Mouse (Mus musculus): ENCODE data around the gene Cacng6.
A peak's percentile ranks its signal among the peaks of the same experiment; 100 is the strongest.

Cacng6 gene

GRCm38 (mm10) chr7:3421297-3421696, 2.7 kb upstream of the Cacng6 start:
- no peak for DNase-seq

DNA sequence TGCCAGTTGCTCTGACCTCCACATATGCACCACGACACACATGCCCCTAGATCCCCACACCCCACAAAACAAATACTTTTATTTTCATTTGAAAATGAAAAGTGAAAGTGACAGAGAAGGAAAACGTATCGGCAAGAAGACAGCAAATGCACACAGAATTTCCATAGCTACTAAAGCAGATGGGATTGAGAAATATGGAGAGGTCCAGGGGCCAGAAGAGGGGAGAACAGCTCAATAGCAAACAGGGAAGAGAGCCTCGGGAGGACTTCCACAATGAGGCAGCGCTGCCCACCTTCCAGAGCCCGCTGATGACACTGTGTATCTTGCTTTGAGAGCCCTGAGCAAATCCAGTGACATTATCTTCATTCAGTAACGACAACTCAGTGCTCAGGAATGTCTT, 1.9 kb upstream of the Cacng6 start:
- DNase-seq = no peak

DNA sequence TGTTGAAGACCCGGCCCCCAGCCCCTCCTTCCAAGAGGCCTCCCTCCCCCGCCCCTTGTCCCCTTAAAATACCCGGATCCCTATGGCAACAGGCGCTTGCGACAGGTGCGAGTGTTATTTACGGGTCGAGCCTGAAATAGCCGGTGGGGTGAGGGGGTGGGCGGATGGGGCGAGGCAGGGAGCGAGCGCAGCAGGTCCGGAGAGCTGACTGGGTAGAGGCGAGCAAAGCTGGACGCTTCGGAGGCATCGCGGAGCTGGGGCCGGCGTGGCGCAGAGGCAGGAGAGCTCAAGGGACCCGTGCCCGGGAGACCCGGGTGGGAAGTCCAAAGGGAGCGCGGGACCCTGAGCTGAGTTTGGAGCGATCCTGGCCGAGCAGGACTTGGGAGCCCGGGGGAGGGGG, 565 bp upstream of the Cacng6 start:
- no peak for DNase-seq

GRCm38 (mm10) chr7:3425141-3425540, 1.1 kb downstream of the Cacng6 start:
- no peak for DNase-seq

- DNase-seq = no peak
Measured at GRCm38 (mm10) chr7:3430161-3430560, 6.2 kb downstream of the Cacng6 start.

GRCm38 (mm10) chr7:3432066-3432465, 8.1 kb downstream of the Cacng6 start:
- DNase-seq = no peak

DNA sequence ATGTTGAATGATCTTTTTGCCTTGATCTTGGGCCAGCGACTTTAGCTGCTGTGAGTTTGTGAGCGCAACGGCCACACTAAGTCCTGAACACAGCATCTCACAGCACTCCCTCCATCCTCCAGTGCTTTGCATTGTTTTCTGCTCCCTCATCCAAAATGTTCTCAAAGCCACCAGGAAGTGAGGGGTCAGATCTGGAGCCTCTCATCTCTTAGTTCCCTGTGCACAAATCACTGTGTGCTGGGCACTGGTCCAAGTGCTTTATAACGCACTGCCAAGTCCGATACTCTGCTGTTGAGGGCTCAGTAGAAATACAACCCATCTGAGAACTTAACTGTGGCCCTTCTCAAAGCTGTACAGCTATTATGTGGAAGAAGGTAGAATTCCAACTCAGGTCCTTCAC, 13.9 kb downstream of the Cacng6 start:
- DNase-seq = no peak

DNA sequence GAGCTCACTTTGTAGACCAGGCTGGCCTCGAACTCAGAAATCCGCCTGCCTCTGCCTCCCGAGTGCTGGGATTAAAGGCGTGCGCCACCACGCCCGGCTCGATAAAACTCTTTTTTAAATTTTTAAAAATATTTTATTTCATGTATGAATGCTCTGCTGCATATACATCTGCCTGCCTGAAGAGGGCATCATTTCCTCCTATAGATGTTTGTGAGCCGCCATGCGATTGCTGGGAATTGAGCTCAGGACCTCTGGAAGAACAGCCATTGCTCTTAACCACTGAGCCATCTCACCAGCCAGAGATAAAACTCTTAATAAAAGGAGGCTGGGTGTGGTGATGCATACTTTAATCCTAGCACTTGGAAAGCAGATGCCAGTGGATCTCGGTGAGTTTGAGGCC, 16.0 kb downstream of the Cacng6 start:
- DNase-seq = no peak

- DNase-seq = peak; percentile 12 to 41
Measured at GRCm38 (mm10) chr7:3440526-3440925, 16.5 kb downstream of the Cacng6 start.

- peak; percentile 40 to 44 for DNase-seq
Measured at GRCm38 (mm10) chr7:3442476-3443062, 18.6 kb downstream of the Cacng6 start.

- no peak for DNase-seq
Measured at GRCm38 (mm10) chr7:3444678-3445077, 20.7 kb downstream of the Cacng6 start.

DNA sequence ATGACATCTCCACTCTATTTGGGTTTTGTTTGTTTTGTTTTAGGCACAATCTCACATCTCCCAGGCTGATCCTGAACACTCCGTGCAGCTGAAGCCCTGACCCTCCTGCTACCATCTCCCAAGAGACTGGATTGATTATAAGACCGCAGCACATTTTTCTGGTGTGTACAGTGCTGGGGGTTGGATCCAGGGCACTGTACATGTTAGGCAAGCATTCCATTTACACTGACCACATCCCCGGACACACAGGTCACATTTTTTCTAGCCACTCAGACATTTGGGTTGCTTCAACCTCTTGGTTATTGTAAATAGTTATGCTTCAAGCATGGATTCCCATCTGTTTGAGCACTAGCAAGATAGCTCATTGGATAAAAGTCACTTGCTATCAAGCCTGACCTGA, 22.6 kb downstream of the Cacng6 start:
- DNase-seq = no peak

DNA sequence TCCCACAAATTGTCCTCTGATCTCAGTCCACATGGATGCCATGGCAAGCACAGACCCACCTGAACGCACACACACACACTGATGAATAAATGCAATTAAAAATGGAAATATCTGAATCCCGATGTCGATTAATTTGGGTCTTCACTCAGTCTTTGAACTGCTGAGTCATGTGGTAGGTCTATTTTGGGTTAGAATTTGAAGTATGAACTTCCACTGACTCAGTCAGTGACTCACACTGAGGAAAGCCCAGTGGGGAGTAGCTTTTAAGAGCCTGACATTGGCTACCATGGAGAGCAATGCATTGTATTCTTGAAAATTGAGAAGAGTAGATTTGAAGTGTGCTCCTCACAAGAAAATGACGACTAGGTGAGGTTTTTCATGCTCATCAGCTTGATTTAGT, 23.0 kb downstream of the Cacng6 start:
- DNase-seq = no peak

DNA sequence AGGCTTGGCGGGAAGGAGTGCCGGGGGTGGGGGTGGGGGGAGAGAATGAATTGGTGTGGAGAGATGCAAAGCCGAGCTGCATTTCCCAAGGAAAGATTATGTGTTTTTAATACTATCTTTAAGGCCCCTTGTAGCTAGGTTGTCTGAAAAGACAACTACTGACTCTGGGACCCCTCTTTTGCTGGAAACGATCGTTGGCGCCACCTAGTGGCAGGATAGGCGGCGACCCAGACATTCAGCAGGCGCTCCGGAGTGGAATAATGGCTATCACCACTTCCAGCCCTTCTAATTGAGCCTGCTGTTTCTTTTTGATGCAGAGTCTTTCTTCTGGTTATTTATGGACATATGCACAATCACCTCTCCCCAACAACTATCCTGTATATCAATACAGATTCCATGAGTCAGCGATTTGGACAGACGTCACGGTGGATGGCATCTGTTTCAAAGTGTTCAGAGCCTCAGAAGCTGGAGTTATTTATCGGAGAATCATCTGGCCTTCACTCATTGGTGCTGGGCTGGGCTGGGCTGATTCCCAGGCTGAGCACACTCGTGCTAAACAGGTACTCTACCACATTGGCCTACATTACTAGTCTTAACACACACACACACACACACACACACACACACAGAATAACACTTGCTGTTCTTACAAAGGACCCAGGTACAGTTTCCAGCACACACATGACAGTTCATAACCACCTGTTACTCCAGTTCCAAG, 24.9 kb downstream of the Cacng6 start:
- DNase-seq = peak; percentile 57 to 78

- DNase-seq = no peak
Measured at GRCm38 (mm10) chr7:3450671-3451070, 26.7 kb downstream of the Cacng6 start.

- no peak for DNase-seq
Measured at GRCm38 (mm10) chr7:3451161-3451560, 27.2 kb downstream of the Cacng6 start.

GRCm38 (mm10) chr7:3452821-3453485, 29.0 kb downstream of the Cacng6 start:
- no peak for DNase-seq

DNA sequence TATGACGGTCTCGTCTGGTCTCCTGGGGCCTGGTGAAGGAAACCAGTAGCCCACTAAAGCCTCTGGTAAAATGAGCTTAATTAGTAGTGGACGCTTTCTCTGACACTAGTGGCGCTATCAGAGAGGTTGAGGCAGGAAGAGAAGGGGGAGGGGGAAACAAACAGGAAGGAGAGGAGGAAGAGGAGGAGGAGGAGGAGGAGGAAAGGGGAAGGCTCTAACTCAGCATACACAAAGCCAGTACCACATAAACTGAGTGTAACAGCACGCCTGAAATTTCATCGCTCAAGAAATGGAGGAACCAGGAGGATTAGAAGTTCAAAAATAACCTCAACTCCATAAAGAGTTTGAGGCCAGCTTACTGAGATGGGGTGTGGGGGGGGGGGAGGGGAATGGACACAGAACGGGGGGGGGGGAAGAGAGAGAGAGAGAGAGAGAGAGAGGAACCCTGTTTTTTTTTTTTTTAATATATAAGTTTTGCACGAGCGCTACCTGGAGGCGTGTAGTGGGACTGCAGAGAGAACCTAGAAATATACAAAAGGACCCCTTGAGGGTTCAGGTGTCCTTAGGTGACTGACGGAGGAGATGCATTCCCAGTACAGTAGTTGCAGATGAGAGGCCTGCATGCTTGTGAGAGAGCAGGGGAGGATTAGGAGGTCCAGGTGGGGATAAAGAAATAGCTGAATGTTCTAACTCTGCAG, 29.6 kb downstream of the Cacng6 start:
- no peak for DNase-seq

DNA sequence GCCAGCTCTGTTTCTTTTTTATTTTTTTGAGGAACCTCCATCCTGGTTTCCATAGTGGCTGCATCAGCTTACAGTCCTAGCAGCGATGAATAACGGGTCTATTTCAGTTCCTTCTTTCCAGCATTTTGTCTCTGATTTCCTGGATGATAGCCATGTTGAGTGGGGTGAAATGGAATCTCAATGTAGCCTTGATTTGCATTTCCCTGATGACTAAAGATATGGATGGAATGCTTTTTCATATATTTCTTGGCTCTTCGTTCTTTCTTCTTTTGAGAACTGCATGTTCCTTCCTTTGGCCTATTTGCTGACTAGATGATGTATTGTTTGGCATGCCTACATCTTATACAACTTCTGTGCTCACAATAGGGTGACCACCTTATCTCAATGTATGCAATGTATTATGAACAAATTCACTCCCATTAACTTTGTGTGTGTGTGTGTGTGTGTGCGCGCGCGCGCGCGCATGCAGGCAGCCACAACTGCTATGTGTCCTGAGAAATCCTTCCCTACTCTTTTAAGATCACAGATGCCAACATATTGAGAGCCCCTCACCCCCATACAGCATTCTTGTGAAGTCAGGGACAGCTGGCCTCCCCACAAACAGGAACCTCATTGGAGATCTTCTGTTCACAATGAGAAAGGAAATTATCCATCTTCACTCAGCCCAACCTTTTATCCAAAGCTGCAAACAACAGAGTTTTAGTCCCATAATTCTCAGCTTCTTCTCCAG, 33.3 kb downstream of the Cacng6 start:
- no peak for DNase-seq

DNA sequence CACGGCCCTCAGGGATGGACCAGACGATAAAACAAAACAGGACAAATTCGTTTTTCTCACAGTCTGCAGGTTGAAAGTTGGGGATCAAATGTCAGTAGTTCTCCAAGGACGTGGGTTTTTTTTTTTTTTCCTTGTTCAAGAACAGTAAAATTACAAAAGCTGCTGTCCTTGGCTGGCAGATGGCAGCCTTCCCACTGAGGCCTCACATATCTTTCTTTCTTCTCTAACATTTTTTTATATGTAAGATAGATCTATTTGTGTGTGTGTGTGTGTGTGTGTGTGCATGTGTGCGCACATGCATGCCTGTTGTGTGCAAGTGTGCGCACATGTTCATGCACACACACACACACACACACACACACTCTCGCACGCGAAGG, 33.8 kb downstream of the Cacng6 start:
- DNase-seq = no peak

DNA sequence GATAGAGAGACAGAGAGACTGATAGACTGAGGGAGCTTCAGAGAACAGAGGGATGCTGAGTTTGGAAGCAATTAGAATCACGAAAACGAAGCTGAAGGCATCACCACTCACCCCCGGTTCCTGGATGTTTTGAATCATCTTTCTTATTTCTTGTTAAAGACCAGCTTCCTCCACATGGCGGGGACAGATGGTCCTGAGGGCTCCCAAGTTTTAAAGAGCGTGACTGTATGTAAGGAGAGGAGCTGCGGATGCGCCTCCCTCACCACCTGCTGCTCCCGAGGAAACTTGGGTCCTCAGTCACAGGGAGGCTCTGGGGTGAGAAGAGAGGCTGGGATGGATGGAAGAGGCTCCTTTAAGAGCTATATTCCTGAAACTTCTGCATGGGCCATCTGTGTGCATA, 36.3 kb downstream of the Cacng6 start:
- DNase-seq = no peak

DNA sequence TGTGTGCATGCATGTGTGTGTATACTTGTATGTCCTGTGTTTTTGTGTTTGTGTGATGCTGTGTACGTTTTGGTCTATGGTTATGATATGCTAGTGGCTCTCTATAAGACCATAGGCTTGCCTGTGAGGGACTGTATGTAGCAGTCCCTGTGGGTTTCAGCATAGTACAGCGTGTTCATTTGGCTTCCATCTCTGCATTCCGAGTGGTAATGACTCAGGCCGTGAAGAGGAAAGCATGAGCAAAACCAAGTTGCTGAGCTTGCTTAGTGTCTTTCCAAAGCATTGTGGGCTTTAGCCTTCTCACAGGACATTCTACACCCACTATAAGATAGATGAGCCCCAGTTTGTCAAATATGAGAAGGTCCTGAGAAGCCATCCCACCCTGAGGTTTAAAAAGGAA, 39.3 kb downstream of the Cacng6 start:
- DNase-seq = no peak

DNA sequence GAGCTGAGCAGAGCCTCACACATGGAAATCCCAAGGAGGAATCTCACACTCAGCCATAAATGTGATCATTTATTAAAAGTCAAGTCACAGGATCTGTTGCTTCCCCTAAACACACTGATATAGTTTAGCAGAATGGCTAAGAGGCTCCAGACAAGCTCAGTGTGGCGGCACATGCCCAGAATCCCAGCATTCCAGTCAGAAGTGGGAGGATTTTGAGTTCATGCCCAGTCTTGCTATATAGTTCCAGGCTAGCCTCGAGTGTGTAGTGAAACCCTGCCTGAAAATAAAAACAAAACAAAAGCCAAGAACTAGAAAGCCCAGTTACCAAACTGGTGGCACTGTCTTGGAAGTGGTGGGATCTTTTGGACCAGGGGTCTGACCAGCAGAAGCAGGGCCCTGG, 44.6 kb downstream of the Cacng6 start:
- no peak for DNase-seq

Data from lung, postnatal 4 days (tissue).